Mouse (Mus musculus): ENCODE results near the gene Nudt7. TPM values are rescaled to one million over a fixed set of nuclear protein-coding genes. Genes with fewer than 3 reads are reported as not detected.

Nudt7 gene
- polyA plus RNA-seq (2014; fragmentation: Illumina TruSeq; extraction: RNeasy Lipid Tissue Mini Kit (QIAGEN cat#74804); ENCODE audit: low read depth, low replicate concordance), result 133 TPM

DNA sequence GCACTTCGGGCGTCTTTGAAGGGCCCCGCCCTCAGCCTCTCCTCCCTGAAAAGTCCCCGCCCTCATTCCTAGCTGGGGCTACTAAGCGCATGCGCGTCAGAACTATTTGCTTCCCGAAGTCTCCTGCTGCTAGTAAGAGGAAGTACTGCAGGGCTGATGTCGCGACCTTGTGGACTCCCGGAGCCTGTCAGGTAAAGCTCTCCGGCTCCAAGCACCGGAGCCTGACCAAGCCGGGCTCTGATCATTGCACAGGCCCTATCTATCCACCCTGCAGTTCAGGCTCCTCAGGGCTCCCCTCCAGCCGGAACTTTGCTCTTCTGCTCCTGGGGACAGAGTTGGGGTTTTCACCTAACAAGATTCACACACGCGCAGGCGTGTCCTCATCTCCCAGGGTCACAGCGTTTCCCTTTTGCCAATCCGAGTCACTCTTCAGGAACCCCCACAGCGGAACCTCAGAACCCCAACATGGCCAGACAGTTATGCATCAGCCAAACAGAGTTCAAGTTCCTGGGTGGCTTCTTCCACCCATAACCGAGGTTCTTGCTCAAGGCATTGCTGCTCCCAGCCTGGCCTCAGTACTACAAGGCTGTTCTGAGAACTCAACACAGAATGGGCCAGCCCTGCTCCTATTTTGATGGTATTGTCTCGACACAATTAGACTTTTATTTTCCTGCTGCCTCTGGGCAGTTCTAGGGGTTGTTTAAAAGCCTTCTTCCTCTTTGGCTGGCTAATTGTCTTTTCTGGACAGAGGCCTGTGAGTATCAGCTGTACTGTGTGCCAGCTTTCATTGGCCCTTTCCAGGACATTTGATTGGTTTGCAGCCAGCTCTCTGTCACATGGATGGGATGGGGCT is at the start of gene Nudt7:
Gene Nudt7 (plus strand): TSS at position 48 of the 853 bp plus-strand sequence.

Other genes starting within 250 kb of the Nudt7 start
- gene Vat1l, start 72.1 kb downstream of the Nudt7 start, polyA plus RNA-seq (2014; fragmentation: Illumina TruSeq; extraction: RNeasy Lipid Tissue Mini Kit (QIAGEN cat#74804); ENCODE audit: low read depth, low replicate concordance), result 0.73 TPM

Data from heart, adult 10 weeks (tissue).